Mouse (Mus musculus) neural tube, postnatal 0 days (tissue): ENCODE data around the gene Lipe. TPM values are rescaled to one million over a fixed set of nuclear protein-coding genes. Genes with fewer than 3 reads are reported as not detected.

Experiments used
- polyA plus RNA-seq: library from polyadenylated mRNA; unstranded; fragments of >200 nt; fragmentation: Nextera tagmentation; extraction: Ambion mirVana; gene quantifications from 2 replicates; pipeline ENCODE4 v1.2.1, GENCODE M21; 2015

The Lipe gene
- polyA plus RNA-seq, result 9.0 and 9.5 TPM in 2 replicates

DNA sequence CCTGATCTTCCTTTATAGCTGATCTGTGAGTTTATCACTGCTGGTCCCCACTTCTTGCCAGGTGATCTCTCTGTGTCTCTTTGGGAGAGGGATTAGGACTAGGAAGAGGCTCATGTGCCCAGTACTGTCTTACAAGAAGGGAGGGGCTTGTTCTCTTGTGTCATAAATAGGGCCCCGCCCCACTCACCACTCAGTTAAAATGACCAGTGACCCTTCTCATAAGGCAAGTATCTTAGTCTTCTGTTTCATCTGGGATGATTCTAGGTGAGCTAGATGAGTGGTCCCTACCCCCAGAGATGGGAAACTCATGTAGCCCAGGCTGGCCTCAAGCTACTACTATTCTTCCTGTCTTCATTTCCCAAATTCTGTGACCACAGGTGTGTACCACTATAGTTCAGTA lies at the start of gene Lipe:
Gene Lipe (minus strand): TSS at position 101 of the 400 bp plus-strand sequence.

DNA sequence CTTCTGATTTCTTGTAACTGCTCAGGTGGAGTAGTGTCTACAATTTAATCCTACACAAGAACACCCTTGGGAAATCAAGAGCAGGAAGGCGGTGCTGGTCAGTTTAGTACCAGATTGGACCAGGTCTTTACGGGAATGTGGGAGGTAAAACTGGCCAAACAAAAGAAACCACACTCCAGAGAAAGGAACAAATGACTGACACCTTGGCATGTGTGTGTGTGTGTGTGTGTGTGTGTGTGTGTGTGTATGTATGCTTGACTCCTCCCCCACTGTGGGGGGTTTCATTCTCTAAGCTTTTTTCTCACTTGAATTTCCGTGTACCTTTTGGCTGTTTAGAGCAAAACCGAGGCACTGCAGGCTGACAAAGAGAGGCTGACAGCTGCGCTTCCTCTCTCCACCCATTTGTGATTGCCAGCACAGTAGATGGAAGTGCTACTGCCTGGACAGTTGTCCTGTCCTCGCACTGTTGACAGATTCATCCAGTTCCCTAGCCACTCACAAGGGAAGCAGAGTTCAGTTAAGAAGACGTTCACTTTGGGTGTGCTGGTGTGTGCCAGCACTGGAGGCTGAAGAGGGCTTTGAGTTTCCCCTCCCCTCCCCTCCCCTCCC lies 14.4 kb upstream of the Lipe start, which contains the start of gene Cxcl17:
Gene Cxcl17 (minus strand): TSS at position 54 of the 609 bp plus-strand sequence.

DNA sequence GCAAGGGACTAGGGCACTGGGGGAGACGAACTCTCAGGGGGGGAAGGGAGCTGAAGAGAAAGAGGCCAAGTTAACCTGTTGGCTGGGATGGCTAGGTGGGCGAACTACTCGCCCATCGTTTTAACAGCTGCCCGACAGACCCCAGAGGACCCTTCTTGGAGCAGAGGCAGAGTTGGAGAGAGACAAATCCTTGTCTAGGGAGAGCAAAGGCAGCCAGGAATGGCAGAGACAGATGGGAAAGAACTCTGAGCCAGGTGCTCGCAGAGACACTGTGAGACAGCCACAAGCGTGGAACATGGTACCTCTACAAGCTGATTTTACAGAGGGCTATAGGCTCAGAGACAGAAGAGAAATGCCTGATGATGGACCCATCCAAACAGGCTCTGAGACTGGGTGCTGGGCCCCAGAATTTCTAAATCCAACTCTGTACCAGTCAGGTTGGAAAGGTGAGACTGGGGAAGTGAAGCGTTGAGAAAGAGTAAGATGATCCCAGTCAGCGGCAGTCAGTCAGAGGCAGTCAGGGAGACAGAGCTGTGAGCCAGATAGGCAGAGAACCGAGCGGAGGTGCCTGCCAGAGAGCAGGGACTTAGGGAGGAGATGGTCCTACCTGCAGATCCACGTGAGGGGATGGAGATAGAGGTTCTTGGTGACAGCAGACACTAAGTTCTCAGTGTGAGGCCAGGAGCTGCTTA lies 29.3 kb downstream of the Lipe start, which contains the start of gene Cnfn:
Gene Cnfn (minus strand): TSS at position 667 of the 692 bp plus-strand sequence.

Other genes with a start within 250 kb of the Lipe start
- 12.8 and 15.7 TPM in 2 replicates for gene Pou2f2, start 219.0 kb downstream of the Lipe start, polyA plus RNA-seq
- gene Dedd2, start 178.1 kb downstream of the Lipe start, polyA plus RNA-seq, result 17.0 and 17.9 TPM in 2 replicates
- 1.2 and 1.4 TPM in 2 replicates for gene Zfp526, start 177.3 kb downstream of the Lipe start, polyA plus RNA-seq
- gene Gsk3a, start 160.9 kb downstream of the Lipe start, polyA plus RNA-seq, result 25.5 and 26.2 TPM in 2 replicates
- gene Erf, start 147.9 kb downstream of the Lipe start, polyA plus RNA-seq, result 4.2 and 5.1 TPM in 2 replicates
- 33.1 and 36.9 TPM in 2 replicates for gene Cic, start 131.0 kb downstream of the Lipe start, polyA plus RNA-seq
- 421 and 464 TPM in 2 replicates for gene Pafah1b3, start 100.7 kb downstream of the Lipe start, polyA plus RNA-seq
- gene Prr19, start 97.3 kb downstream of the Lipe start, polyA plus RNA-seq, result 2.9 and 3.2 TPM in 2 replicates
- gene Tmem145, start 92.6 kb downstream of the Lipe start, polyA plus RNA-seq, result 115 and 128 TPM in 2 replicates
- 16.6 and 21.5 TPM in 2 replicates for gene Megf8, start 81.5 kb downstream of the Lipe start, polyA plus RNA-seq
- gene Cnfn, start 29.0 kb downstream of the Lipe start, polyA plus RNA-seq, result not detected in 2 replicates
- 0.77 and 1.7 TPM in 2 replicates for gene Cxcl17, start 14.2 kb upstream of the Lipe start, polyA plus RNA-seq
- 1.4 and 1.5 TPM in 2 replicates for gene Ceacam1, start 78.9 kb upstream of the Lipe start, polyA plus RNA-seq
- 0.15 TPM in 1 of 2 replicates, not detected in the other for gene Ceacam2, start 141.1 kb upstream of the Lipe start, polyA plus RNA-seq
- not detected in 2 replicates for gene Erich4, start 217.2 kb upstream of the Lipe start, polyA plus RNA-seq
- gene Dmac2, start 220.7 kb upstream of the Lipe start, polyA plus RNA-seq, result 50.1 and 51.9 TPM in 2 replicates
- gene B3gnt8, start 227.9 kb upstream of the Lipe start, polyA plus RNA-seq, result 1.3 and 1.7 TPM in 2 replicates